Mouse (Mus musculus): Measurements from ENCODE around the gene Plcb2. TPM values are rescaled to one million over a fixed set of nuclear protein-coding genes. Genes with fewer than 3 reads are reported as not detected.
A peak's percentile ranks its signal among the peaks of the same experiment; 100 is the strongest.

Gene Plcb2
- polyA plus RNA-seq, 1 experiment from 2014 or later: 0.36 TPM

DNA sequence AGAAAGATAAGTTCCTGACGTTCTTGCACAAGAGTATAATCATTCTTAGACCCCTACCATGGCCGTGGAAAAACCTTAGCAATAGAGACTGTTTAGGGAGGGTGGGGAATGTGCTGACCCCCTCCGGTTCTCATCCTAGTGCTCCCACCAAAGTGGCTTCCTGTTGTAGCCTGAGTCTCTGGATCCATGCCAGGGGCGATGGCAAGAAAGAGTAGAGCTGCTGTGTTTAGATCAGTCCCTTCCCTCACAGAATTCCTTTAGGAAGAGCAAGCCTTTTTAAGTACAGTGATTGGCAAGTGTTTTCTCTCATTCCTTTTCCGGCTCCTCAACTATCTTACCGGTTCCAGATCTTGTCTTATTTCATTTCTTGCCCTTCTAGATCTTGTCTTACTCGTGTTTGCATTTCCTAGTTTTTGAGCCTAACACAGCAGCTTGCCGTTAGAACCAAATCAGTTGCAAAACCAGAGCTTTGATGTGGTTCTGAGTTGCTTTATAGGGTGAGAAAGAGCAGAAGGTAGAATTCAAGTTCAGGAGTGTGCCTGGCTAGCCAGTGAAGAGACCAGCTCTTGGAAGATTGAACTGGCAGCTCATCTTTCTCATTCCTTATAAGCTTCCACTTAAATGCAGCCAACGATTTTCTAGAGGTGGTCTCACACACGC, 19.2 kb upstream of the Plcb2 start:
- Histone ChIP-seq H3K27ac (no peak overlapping the region), H3K27me3 (peaks cover 32% of the 10 kb centered on the region), H3K4me3 (replicated peaks) (peak overlapping the region; percentile 94), H3K4me1 (peaks cover 48% of the 10 kb centered on the region), H3K9me3 (no peaks in the 10 kb centered on the region), H3K4me2 (peak overlapping the region; percentile 98), H3K9ac (no peak overlapping the region), H3K36me3 (replicated peaks) (peaks cover 4% of the 10 kb centered on the region; the same call in 1 of the 2 replicates)
- no peak for ATAC-seq (ENCODE audit: low FRiP score)
- WGBS: 37% methylated on average over 10 of the region's 10 CpGs

DNA sequence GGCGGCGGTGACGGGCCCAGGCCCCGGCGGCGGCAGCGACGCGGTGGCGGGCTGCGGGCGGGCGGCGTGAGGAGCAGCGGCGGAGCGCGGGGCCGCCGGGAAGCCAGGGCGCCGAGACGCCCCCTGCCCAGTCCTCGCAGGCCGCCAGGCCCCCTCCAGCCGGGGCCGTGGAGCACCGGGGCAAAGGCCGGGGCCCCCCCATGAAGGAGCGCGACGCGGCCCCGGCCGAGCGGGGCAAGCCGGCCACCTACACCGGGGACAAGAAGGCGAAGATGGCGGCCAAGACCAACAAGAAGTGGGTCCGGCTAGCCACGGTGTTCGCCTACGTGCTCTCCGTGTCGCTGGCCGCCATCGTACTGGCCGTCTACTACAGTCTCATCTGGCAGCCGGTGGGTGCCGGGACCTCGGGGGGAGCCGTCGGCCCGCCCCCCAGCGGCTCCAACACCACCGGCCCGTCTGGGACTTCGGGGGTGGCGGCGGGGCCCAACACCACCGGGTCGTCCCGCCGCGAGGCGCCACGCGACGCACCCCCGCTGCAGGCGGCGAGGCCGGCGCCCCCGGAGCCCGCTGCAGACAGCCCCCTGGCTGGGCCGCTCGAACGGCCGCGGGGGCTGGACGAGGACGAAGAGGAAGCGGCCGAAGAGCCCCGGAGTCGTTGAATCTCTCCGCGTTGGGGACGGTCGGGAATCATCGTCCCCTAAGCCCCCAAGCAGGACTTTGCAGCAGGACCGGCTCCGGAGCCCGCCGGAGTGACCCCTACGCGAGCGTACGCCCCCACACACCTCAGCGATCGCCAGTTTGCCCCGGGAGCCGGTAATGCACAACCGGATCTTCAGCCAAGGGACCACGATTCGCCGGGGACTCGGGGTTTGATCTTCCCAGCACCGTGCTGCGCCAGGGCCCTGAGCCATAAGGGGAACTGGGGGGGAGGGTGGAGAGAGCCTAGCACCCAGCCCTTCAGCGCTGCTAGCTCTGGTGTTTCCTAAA, 18.0 kb upstream of the Plcb2 start:
- WGBS: 0% methylated on average over 92 of the region's 113 CpGs
- peaks cover 40% of the 10 kb centered on the region for H3K27me3 ChIP-seq
- H3K9me3 ChIP-seq: no peaks in the 10 kb centered on the region
- H3K36me3 ChIP-seq (replicated peaks): peaks cover 4% of the 10 kb centered on the region; the same call in 1 of the 2 replicates
- H3K27ac ChIP-seq: peak overlapping the region; percentile 37; the same call in 1 of the 2 replicates
- H3K4me1 ChIP-seq: peaks cover 45% of the 10 kb centered on the region
- peak overlapping the region; percentile 87 for H3K9ac ChIP-seq
- peak; percentile 48 for ATAC-seq (ENCODE audit: low FRiP score)
- peak overlapping the region; percentile 98 for H3K4me2 ChIP-seq
- H3K4me3 ChIP-seq (replicated peaks): peak overlapping the region; percentile 94

DNA sequence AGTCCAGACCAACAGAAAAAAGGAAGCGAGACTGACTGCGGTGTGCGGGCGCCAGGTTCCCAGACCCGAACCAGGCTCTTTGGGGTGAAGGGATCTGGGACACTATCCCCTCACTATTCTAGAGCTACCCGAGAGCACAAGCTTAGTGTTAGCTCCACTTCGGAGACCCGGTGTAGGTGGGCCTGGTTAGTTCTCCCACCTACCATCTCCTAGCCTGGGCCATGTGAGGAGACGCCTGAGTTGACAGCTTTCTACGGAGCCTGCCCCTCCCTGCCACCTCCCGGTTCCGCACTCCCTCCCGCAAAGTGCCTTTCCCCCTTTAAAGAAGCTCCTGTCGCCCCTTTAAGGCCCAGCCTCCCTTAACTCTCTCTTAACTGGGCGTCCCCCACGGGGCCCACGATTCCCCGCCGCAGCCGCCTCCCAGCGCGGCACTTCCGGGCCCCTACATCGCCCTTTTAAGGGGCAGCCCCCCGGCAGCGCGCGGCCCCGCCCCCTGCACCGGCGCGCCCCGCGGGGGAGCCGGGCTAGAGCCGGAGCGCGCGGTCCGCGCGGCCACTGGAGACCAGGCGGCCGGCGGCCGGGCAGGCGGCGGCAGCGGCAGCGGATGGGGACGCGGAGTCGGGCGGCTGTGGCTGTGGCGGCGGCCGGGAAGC, 17.1 kb upstream of the Plcb2 start, which contains the start of gene Inafm2:
Gene Inafm2 (plus strand): TSS at position 527 of the 653 bp plus-strand sequence.
- Histone ChIP-seq H3K9me3 (no peaks in the 10 kb centered on the region), H3K36me3 (replicated peaks) (peaks cover 4% of the 10 kb centered on the region; the same call in 1 of the 2 replicates), H3K27me3 (peaks cover 38% of the 10 kb centered on the region), H3K4me1 (peaks cover 42% of the 10 kb centered on the region), H3K4me2 (peak within 1 kb of the TSS; percentile 98), H3K4me3 (replicated peaks) (peak within 1 kb of the TSS; percentile 94), H3K9ac (peak within 1 kb of the TSS; percentile 87), H3K27ac (peak within 1 kb of the TSS; percentile 37; the same call in 1 of the 2 replicates)
- ATAC-seq (ENCODE audit: low FRiP score): peak; percentile 92
- under 1% methylated on average over 51 of the region's 57 CpGs for WGBS

DNA sequence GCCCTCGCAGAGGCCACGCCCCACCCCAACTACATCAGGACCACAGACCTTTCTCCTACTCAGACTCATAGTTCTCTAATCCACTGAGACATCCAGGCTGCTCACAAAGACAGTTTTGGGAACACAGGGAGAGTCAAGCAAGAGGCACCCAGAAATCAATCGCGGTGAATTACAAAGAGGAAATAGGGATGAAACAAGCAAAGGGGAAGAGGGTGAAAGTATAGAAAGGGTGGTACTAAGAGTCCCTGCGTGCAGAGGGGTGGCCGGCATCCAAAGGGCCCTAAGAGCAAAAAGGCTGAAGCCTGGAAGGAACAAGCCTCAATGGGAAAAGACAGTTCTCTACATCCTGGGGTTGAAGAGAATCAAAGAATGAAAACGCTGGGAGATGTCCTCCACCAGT, 16.4 kb upstream of the Plcb2 start:
- peak overlapping the region; percentile 94 for H3K4me3 ChIP-seq (replicated peaks)
- H3K36me3 ChIP-seq (replicated peaks): peaks cover 4% of the 10 kb centered on the region; the same call in 1 of the 2 replicates
- H3K4me2 ChIP-seq: peak overlapping the region; percentile 98
- 0 out of 2 replicates have a peak overlapping the region, but pooled peaks have one; percentile 87 for H3K9ac ChIP-seq
- no peak overlapping the region for H3K27ac ChIP-seq
- peaks cover 35% of the 10 kb centered on the region for H3K4me1 ChIP-seq
- no peaks in the 10 kb centered on the region for H3K9me3 ChIP-seq
- no peak for ATAC-seq (ENCODE audit: low FRiP score)
- WGBS: 9% methylated on average over 7 of the region's 7 CpGs
- H3K27me3 ChIP-seq: peaks cover 41% of the 10 kb centered on the region

DNA sequence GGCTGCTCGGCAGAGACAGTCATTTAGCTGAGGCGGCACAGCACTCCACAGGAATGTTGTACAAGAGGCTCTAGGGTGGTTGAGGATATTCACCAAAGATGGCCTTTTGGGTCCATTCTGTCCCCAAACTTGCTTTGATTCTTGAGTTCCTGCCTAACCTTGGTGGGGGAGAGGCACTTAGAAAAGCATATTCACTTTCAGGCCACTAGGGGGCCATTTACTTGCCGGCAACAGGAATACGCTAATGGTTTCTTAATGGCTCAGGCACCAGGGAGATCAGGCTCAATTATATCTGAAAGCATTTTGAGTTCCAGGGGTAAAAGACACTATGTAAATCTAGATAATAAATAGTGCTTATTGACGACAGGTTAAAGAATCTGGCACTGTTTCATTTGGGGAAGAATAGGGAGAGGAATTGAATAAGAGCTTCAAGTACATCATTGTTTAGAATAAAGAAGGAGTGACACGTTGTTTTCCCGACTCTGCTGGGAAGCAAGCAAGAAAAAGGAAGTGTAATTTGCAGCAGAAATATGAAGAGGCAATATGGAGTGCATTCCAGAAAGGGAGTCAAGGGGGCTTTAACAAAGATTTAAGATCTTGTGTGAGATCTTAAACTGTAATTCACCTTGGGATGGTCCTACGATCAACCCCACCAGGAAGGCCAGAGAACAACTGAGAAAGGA, 15.2 kb upstream of the Plcb2 start:
- ATAC-seq (ENCODE audit: low FRiP score): no peak
- 25% methylated on average over 8 of the region's 8 CpGs for WGBS
- peaks cover 38% of the 10 kb centered on the region for H3K27me3 ChIP-seq

DNA sequence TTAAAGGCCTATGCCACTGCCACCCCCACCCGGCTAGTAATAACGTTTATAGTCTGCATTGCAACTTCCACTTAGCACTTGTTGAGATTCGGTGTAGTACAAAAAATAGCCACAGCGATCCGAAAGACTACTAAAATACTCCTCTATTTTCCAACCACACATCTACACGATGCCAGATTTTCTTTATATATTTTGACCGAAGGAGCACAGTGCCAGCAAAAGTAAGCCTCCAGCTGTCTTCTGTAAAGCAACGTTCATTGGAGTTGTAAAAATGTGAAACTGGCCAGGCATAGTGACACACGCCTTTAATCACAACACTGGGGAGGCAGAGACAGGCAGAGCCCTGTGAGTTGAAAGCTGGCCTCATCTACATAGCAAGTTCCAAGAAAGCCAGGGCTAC, 12.9 kb upstream of the Plcb2 start:
- peaks cover 9% of the 10 kb centered on the region for H3K4me1 ChIP-seq
- no peaks in the 10 kb centered on the region for H3K36me3 ChIP-seq (replicated peaks)
- H3K9ac ChIP-seq: no peak overlapping the region
- H3K9me3 ChIP-seq: no peaks in the 10 kb centered on the region
- ATAC-seq (ENCODE audit: low FRiP score): no peak
- WGBS: 77% methylated on average over 9 of the region's 9 CpGs
- H3K27ac ChIP-seq: no peak overlapping the region
- H3K4me2 ChIP-seq: no peak overlapping the region
- H3K27me3 ChIP-seq: peaks cover 38% of the 10 kb centered on the region
- H3K4me3 ChIP-seq (replicated peaks): no peak overlapping the region

More for the DNA sequence above, 15.2 kb upstream of the Plcb2 start:
- no peak overlapping the region for H3K9ac ChIP-seq
- no peak overlapping the region for H3K27ac ChIP-seq
- H3K36me3 ChIP-seq (replicated peaks): no peaks in the 10 kb centered on the region
- H3K4me3 ChIP-seq (replicated peaks): no peak overlapping the region
- H3K9me3 ChIP-seq: no peaks in the 10 kb centered on the region
- H3K4me2 ChIP-seq: no peak overlapping the region
- peaks cover 24% of the 10 kb centered on the region for H3K4me1 ChIP-seq

DNA sequence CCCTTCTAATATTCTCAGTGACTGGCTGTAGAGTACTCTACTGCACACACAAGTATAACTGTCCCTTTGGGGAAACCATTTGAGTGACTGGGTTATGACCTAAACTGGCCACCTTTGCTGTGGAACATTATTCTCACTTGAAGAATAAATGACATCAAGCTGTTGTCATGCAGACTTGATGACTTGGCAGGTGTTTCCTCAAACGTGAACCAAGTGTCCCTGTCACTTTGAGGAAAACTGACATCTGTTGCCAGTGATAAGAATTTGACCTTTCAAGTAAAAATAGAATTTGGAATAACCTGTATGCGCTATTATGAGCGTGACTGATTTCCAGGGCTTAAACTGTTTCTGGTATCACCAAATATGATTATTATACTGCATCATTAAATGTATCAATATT, 12.1 kb upstream of the Plcb2 start:
- H3K4me1 ChIP-seq: peaks cover 9% of the 10 kb centered on the region
- WGBS: 73% methylated on average over 3 of the region's 3 CpGs

DNA sequence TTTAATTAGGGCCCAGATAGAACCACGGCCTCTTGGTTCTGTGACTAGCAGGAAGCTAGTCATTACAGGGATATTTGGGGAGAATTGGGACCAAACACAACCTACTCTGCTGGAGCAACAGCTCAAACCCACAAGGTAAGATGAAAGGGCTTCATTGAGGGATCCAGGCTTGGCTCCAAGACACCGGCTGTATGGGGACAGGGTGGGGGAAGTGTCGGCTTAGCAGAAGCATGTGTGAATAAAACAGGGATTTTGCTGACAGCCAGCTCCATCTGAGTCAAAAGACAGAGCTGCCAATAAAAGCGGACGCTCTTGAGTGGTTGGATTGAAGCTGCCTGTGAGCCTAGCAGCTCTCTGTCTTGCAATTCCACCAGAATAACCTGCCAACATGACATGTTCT, 5.1 kb upstream of the Plcb2 start:
- H3K27me3 ChIP-seq: peaks cover 31% of the 10 kb centered on the region
- H3K9ac ChIP-seq: no peak overlapping the region
- ATAC-seq (ENCODE audit: low FRiP score): no peak

More for the DNA sequence above, 12.1 kb upstream of the Plcb2 start:
- no peak overlapping the region for H3K4me2 ChIP-seq
- H3K36me3 ChIP-seq (replicated peaks): no peaks in the 10 kb centered on the region
- H3K9ac ChIP-seq: no peak overlapping the region
- no peak overlapping the region for H3K4me3 ChIP-seq (replicated peaks)
- no peak overlapping the region for H3K27ac ChIP-seq
- peaks cover 38% of the 10 kb centered on the region for H3K27me3 ChIP-seq
- no peak for ATAC-seq (ENCODE audit: low FRiP score)
- no peaks in the 10 kb centered on the region for H3K9me3 ChIP-seq

DNA sequence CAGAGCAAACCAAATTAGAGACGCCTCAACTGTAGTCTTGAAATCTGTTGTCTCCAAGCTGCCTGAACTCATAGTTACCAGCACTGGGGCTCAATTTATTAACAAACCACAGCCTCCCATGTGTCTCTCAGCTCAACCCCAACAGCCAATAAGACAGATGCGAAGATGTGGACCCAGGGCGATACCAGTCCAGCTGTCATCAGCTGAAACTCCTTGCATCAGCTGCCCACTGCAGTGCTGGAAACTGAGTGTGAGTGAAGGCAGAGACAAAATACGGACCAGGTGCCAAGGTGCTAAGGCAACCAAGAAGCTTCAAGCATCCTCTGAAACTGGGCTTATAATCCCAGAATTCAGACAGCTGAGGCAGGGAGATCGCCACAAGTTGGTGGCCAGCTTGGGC, 3.7 kb upstream of the Plcb2 start:
- Histone ChIP-seq H3K27ac (no peak overlapping the region), H3K9me3 (no peaks in the 10 kb centered on the region), H3K4me2 (no peak overlapping the region), H3K36me3 (replicated peaks) (no peaks in the 10 kb centered on the region), H3K4me3 (replicated peaks) (no peak overlapping the region), H3K27me3 (peaks cover 44% of the 10 kb centered on the region), H3K9ac (no peak overlapping the region), H3K4me1 (peaks cover 4% of the 10 kb centered on the region)
- no peak for ATAC-seq (ENCODE audit: low FRiP score)
- WGBS: 89% methylated on average over 5 of the region's 5 CpGs

More for the DNA sequence above, 5.1 kb upstream of the Plcb2 start:
- Histone ChIP-seq H3K4me1 (peaks cover 4% of the 10 kb centered on the region), H3K4me3 (replicated peaks) (no peak overlapping the region), H3K4me2 (no peak overlapping the region), H3K27ac (no peak overlapping the region), H3K36me3 (replicated peaks) (no peaks in the 10 kb centered on the region), H3K9me3 (no peaks in the 10 kb centered on the region)
- 59% methylated on average over 5 of the region's 5 CpGs for WGBS

DNA sequence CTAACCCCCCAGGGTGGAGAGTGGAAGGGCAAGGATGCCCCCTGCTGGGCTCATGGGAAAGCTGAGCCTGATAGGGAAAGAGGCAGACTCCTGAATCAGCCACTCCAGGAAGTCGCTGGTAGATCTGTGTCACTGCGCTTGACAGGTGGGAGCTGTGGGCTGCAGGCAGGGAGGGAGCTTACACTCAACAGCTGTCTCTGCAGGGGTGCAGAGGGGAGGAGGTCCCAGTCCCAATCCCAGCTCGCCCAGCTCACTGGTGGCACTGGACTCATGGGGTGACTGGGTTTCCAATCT, 2.3 kb upstream of the Plcb2 start:
- Histone ChIP-seq H3K4me3 (replicated peaks) (no peak overlapping the region), H3K36me3 (replicated peaks) (no peaks in the 10 kb centered on the region), H3K9me3 (no peaks in the 10 kb centered on the region), H3K4me2 (no peak overlapping the region), H3K27me3 (peaks cover 56% of the 10 kb centered on the region), H3K27ac (no peak overlapping the region), H3K9ac (no peak overlapping the region), H3K4me1 (peaks cover 4% of the 10 kb centered on the region)
- WGBS: 4% methylated on average over 3 of the region's 3 CpGs
- ATAC-seq (ENCODE audit: low FRiP score): peak; percentile 51; the same call in 1 of the 2 replicates

DNA sequence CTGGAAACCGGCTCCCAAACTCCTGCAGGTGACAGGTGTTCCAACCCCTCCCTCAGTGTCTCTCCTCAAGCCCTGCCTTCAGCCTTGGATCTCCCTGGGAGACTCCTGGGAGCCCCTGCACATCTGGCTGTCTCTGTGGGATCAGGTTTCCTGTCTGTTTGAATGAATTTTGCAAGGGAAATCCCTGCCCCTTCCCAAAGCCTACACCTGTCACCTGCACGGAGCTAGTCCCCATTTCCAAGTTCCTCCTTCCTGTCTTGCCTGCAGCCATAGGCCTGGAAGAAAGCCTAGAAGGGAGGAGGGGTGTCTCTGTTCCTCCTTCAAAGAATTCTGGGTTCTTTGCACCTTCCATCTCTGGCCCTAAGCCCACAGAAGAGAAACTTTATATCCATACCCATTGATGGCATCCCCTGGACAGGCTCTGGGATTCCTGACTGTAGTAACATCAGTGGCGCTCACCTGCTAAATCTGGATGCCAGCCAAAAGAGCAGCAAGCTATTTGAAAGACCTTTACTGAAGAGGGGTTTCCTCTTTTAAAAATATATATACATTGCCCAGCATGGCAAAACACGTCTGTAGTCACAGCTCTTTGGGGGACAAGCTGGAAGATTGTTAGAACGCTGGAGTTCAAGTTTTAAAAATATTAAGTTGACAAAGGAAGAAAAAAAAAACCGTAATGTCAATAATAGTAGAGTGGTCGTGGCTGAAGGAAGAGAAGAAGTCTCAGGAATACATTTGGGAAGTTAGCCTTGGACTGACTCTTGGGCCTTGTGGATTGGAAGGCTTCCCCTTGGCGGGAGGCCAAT, 1.8 kb upstream of the Plcb2 start:
- Histone ChIP-seq H3K4me1 (peaks cover 4% of the 10 kb centered on the region), H3K4me3 (replicated peaks) (no peak overlapping the region), H3K4me2 (no peak overlapping the region), H3K27ac (no peak overlapping the region), H3K27me3 (peaks cover 56% of the 10 kb centered on the region), H3K36me3 (replicated peaks) (no peaks in the 10 kb centered on the region), H3K9me3 (no peaks in the 10 kb centered on the region), H3K9ac (no peak overlapping the region)
- ATAC-seq (ENCODE audit: low FRiP score): no peak
- WGBS: 26% methylated on average over 8 of the region's 8 CpGs

All from forebrain, embryonic 12.5 days (tissue).